Mouse (Mus musculus) C2C12 (cell line): ENCODE data around the gene Ccdc181. TPM values are rescaled to one million over a fixed set of nuclear protein-coding genes. Genes with fewer than 3 reads are reported as not detected.

Source experiments
- H3K27me3 ChIP-seq: one replicate; pipeline ENCODE4 v1.6.1; 2011; ENCODE audit not compliant: control insufficient read depth, insufficient read depth, insufficient read length
- H3K36me3 ChIP-seq: one replicate; pipeline ENCODE4 v1.6.1; 2011; ENCODE audit not compliant: control insufficient read depth, insufficient read depth
- H3K4me3 ChIP-seq: one replicate; pipeline ENCODE4 v1.5.1; 2011; ENCODE audit warnings: mild to moderate bottlenecking, control low read depth; ENCODE audit not compliant: poor library complexity, insufficient read depth, severe bottlenecking
- H3K79me2 ChIP-seq: one replicate; pipeline ENCODE4 v1.6.1; 2011; ENCODE audit not compliant: control insufficient read depth, insufficient read depth
- H3K79me3 ChIP-seq: one replicate; pipeline ENCODE4 v1.6.1; 2011; ENCODE audit warnings: low read depth, control low read depth
- H3ac ChIP-seq: one replicate; pipeline ENCODE3; 2011; ENCODE audit warnings: low read depth; ENCODE audit not compliant: control insufficient read depth, insufficient read length
- CEBPB ChIP-seq: IDR thresholded peaks from one replicate; pipeline ENCODE4 v1.6.1; 2011; ENCODE audit warnings: low read depth, mild to moderate bottlenecking, control low read depth, moderate library complexity
- CTCF ChIP-seq: IDR thresholded peaks from one replicate; pipeline ENCODE4 v1.5.1; 2011; ENCODE audit not compliant: control insufficient read depth, insufficient read depth, insufficient read length
- FOSL1 ChIP-seq: IDR thresholded peaks from one replicate; pipeline ENCODE4 v1.8.0; 2011; ENCODE audit warnings: mild to moderate bottlenecking, low read length; ENCODE audit not compliant: poor library complexity, insufficient read depth, severe bottlenecking
- MAX ChIP-seq: IDR thresholded peaks from one replicate; pipeline ENCODE4 v1.6.1; 2011; ENCODE audit warnings: mild to moderate bottlenecking, control low read depth
- MYOD1 ChIP-seq: IDR thresholded peaks from one replicate; pipeline ENCODE4 v1.6.1; 2011; ENCODE audit warnings: low read depth; ENCODE audit not compliant: control insufficient read depth, insufficient read length
- MYOG ChIP-seq: IDR thresholded peaks from one replicate; pipeline ENCODE4 v1.6.1; 2011; ENCODE audit not compliant: control insufficient read depth, insufficient read length; ENCODE audit errors: extremely low read depth
- USF1 ChIP-seq: IDR thresholded peaks from one replicate; pipeline ENCODE4 v1.6.1; 2011; ENCODE audit warnings: low read depth, mild to moderate bottlenecking, control low read depth, moderate library complexity
- polyA plus RNA-seq: library from polyadenylated mRNA; unstranded; fragments of >200 nt; fragmentation: generic; extraction: Trizol; gene quantifications from one replicate; pipeline ENCODE4 v1.2.1, GENCODE M21; 2012; ENCODE audit warnings: missing spikeins

The Ccdc181 gene
- polyA plus RNA-seq, 1 experiment = 1.7 TPM

DNA sequence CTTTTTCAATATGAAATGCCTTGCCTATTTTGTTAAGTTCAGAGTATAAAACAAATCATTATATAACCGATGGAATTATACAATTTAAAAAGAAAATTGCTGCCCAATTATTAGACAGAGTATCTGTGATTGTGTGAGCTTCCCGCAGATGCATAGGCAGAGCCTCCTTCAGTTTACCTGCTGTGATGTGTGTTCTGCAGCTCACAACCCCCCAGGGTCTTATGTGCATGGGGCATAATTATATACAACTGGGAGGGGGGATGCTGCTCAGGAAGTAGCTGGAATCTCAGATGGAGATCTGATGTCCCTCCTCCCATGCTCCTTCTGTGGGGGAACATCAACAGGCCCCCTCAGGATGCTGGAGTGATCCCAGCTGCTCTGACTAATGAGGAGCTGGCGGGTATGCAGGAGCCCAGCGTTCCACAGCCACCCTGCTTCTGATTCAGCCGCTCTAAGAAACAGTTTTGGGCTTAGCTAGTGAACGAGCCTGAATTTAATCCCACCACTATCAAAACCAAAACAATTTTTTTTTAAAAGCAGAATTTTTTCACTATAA lies 51.3 kb downstream of the Ccdc181 start:
- Histone ChIP-seq H3K36me3 (no peaks in the 10 kb centered on the region), H3K4me3 (no peak overlapping the region), H3K79me2 (no peaks in the 10 kb centered on the region), H3K27me3 (no peaks in the 10 kb centered on the region), H3ac (no peak overlapping the region), H3K79me3 (no peaks in the 10 kb centered on the region)
- TF ChIP-seq MYOD1 = no peak
- TF ChIP-seq CEBPB = no peak
- no peak for TF ChIP-seq CTCF
- no peak for TF ChIP-seq MAX
- no peak for TF ChIP-seq MYOG
- no peak for TF ChIP-seq USF1
- no peak for TF ChIP-seq FOSL1

DNA sequence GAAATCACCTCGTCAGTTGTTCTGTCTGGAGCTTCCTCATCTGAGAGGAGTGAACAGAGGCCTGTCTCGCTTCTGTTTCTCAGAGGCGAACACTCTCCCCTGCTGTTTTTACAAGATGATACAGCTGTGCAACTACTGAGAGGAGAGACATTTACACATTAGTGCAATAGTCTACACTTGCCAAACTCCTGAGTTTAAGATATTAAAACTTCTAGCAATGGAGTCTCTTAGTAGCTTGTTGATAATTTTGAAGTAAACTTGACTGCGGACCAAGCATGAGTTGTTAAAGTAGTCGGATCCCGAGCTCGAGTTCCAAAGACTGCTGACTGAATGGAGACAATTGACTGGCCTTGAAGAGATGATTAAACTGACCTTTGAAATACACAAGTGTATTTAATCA lies 52.4 kb downstream of the Ccdc181 start:
- no peak for TF ChIP-seq CEBPB
- no peak for TF ChIP-seq MAX
- TF ChIP-seq CTCF = no peak
- no peak for TF ChIP-seq MYOG
- TF ChIP-seq USF1 = no peak
- no peak for TF ChIP-seq MYOD1
- no peak for TF ChIP-seq FOSL1
- no peaks in the 10 kb centered on the region for H3K79me2 ChIP-seq
- no peaks in the 10 kb centered on the region for H3K27me3 ChIP-seq
- no peak overlapping the region for H3ac ChIP-seq
- no peak overlapping the region for H3K4me3 ChIP-seq
- no peaks in the 10 kb centered on the region for H3K79me3 ChIP-seq
- no peaks in the 10 kb centered on the region for H3K36me3 ChIP-seq

- TF ChIP-seq MYOG (no peak), FOSL1 (no peak), MYOD1 (no peak), USF1 (no peak), CEBPB (no peak), CTCF (no peak), MAX (no peak)
- no peak overlapping the region for H3ac ChIP-seq
- H3K4me3 ChIP-seq = no peak overlapping the region
- no peaks in the 10 kb centered on the region for H3K79me3 ChIP-seq
- H3K79me2 ChIP-seq = no peaks in the 10 kb centered on the region
- no peaks in the 10 kb centered on the region for H3K36me3 ChIP-seq
- no peaks in the 10 kb centered on the region for H3K27me3 ChIP-seq
Measured at GRCm38 (mm10) chr1:164332559-164332958, 57.2 kb downstream of the Ccdc181 start.

- no peaks in the 10 kb centered on the region for H3K79me2 ChIP-seq
- TF ChIP-seq USF1 (no peak), MAX (no peak), CEBPB (no peak), FOSL1 (no peak), CTCF (no peak), MYOD1 (no peak), MYOG (no peak)
- H3K4me3 ChIP-seq = no peak overlapping the region
- H3K79me3 ChIP-seq = no peaks in the 10 kb centered on the region
- no peaks in the 10 kb centered on the region for H3K36me3 ChIP-seq
- no peaks in the 10 kb centered on the region for H3K27me3 ChIP-seq
- H3ac ChIP-seq = no peak overlapping the region
Measured at GRCm38 (mm10) chr1:164335435-164335834, 60.0 kb downstream of the Ccdc181 start.

DNA sequence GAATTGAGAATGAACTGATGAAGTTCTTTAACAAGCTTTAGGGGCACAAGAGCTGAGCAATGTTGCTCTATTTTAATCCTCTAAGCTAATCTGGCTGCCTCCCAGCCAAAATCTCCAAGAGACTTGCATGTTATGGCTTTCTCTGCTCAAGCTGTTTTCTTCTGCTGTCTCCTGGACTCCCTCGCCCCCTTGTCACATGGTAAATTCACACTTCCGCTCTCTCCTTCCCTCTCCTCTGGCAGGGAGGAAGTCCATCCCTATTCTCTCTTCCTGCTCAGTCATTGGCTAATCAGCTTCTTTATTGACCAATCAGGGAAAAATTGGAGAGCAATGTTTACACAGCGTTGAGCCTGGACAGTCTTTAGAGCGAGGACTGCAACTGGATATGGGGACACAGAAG lies 60.5 kb downstream of the Ccdc181 start:
- no peaks in the 10 kb centered on the region for H3K79me2 ChIP-seq
- no peaks in the 10 kb centered on the region for H3K36me3 ChIP-seq
- H3K4me3 ChIP-seq = no peak overlapping the region
- no peak overlapping the region for H3ac ChIP-seq
- H3K79me3 ChIP-seq = no peaks in the 10 kb centered on the region
- TF ChIP-seq MYOD1 (no peak), CTCF (no peak), MAX (no peak), USF1 (no peak), FOSL1 (no peak), MYOG (no peak), CEBPB (no peak)
- H3K27me3 ChIP-seq = no peaks in the 10 kb centered on the region

Other genes with a start within 250 kb of the Ccdc181 start
- gene Sele, start 227.4 kb upstream of the Ccdc181 start, polyA plus RNA-seq = 0.19 TPM
- 0.02 TPM for gene Sell, start 213.6 kb upstream of the Ccdc181 start, polyA plus RNA-seq
- 24.1 TPM for gene Selp, start 160.3 kb upstream of the Ccdc181 start, polyA plus RNA-seq
- gene F5, start 123.7 kb upstream of the Ccdc181 start, polyA plus RNA-seq = 0.01 TPM
- gene Slc19a2, start 26.5 kb upstream of the Ccdc181 start, polyA plus RNA-seq = 10.1 TPM
- 19.0 TPM for gene Nme7, start 28.5 kb downstream of the Ccdc181 start, polyA plus RNA-seq
- 5.0 TPM for gene Blzf1, start 31.9 kb downstream of the Ccdc181 start, polyA plus RNA-seq
- 13.6 TPM for gene Atp1b1, start 182.8 kb downstream of the Ccdc181 start, polyA plus RNA-seq